Mouse (Mus musculus): ENCODE results near the gene Intu.
A peak's percentile ranks its signal among the peaks of the same experiment; 100 is the strongest.

Gene Intu

GRCm38 (mm10) chr3:40527976-40528950, 2.8 kb upstream of the Intu start:
- DNase-seq (ENCODE audit: inconsistent ontology term) = no peak

- DNase-seq (ENCODE audit: inconsistent ontology term) = peak; percentile 49
Measured at GRCm38 (mm10) chr3:40528958-40529357, 2.1 kb upstream of the Intu start.

- DNase-seq (ENCODE audit: inconsistent ontology term) = no peak
Measured at GRCm38 (mm10) chr3:40530845-40531244, 241 bp upstream of the Intu start.

GRCm38 (mm10) chr3:40532256-40532655, 1.2 kb downstream of the Intu start:
- no peak for DNase-seq (ENCODE audit: inconsistent ontology term)

GRCm38 (mm10) chr3:40534141-40534540, 3.1 kb downstream of the Intu start:
- DNase-seq (ENCODE audit: inconsistent ontology term) = no peak

- DNase-seq (ENCODE audit: inconsistent ontology term) = peak; percentile 90
Measured at GRCm38 (mm10) chr3:40540567-40541554, 9.8 kb downstream of the Intu start.

GRCm38 (mm10) chr3:40546621-40547020, 15.5 kb downstream of the Intu start:
- no peak for DNase-seq (ENCODE audit: inconsistent ontology term)

GRCm38 (mm10) chr3:40652941-40653352, 121.9 kb downstream of the Intu start:
- no peak for DNase-seq (ENCODE audit: inconsistent ontology term)

- no peak for DNase-seq (ENCODE audit: inconsistent ontology term)
Measured at GRCm38 (mm10) chr3:40653582-40653981, 122.5 kb downstream of the Intu start.

GRCm38 (mm10) chr3:40654028-40654427, 122.9 kb downstream of the Intu start:
- no peak for DNase-seq (ENCODE audit: inconsistent ontology term)

- peak; percentile 32 for DNase-seq (ENCODE audit: inconsistent ontology term)
Measured at GRCm38 (mm10) chr3:40655571-40655970, 124.5 kb downstream of the Intu start.

GRCm38 (mm10) chr3:40656339-40656738, 125.3 kb downstream of the Intu start:
- no peak for DNase-seq (ENCODE audit: inconsistent ontology term)

GRCm38 (mm10) chr3:40660231-40660630, 129.1 kb downstream of the Intu start:
- DNase-seq (ENCODE audit: inconsistent ontology term) = no peak

- DNase-seq (ENCODE audit: inconsistent ontology term) = no peak
Measured at GRCm38 (mm10) chr3:40666109-40666508, 135.0 kb downstream of the Intu start.

- peak; percentile 42 for DNase-seq (ENCODE audit: inconsistent ontology term)
Measured at GRCm38 (mm10) chr3:40666861-40667719, 136.0 kb downstream of the Intu start.

- no peak for DNase-seq (ENCODE audit: inconsistent ontology term)
Measured at GRCm38 (mm10) chr3:40668889-40669288, 137.8 kb downstream of the Intu start.

- DNase-seq (ENCODE audit: inconsistent ontology term) = no peak
Measured at GRCm38 (mm10) chr3:40669395-40669794, 138.3 kb downstream of the Intu start.

GRCm38 (mm10) chr3:40673515-40673914, 142.4 kb downstream of the Intu start:
- peak; percentile 80 for DNase-seq (ENCODE audit: inconsistent ontology term)

- peak; percentile 78 for DNase-seq (ENCODE audit: inconsistent ontology term)
Measured at GRCm38 (mm10) chr3:40674873-40675405, 143.9 kb downstream of the Intu start.

- DNase-seq (ENCODE audit: inconsistent ontology term) = peak; percentile 45
Measured at GRCm38 (mm10) chr3:40678856-40679255, 147.8 kb downstream of the Intu start.

GRCm38 (mm10) chr3:40682404-40682803, 151.3 kb downstream of the Intu start:
- peak; percentile 94 for DNase-seq (ENCODE audit: inconsistent ontology term)
